Mouse (Mus musculus) myocyte (in vitro differentiated cells): ENCODE data around the gene Tnr.

Experiments
- CEBPB ChIP-seq: IDR thresholded peaks from 2 replicates; pipeline ENCODE4 v1.6.1; 2011; ENCODE audit warnings: mild to moderate bottlenecking, moderate library complexity; ENCODE audit not compliant: poor library complexity, insufficient read depth, severe bottlenecking
- MAX ChIP-seq: IDR thresholded peaks from one replicate; pipeline ENCODE4 v1.6.1; 2011; ENCODE audit warnings: low read depth, mild to moderate bottlenecking, control low read depth
- MYOD1 ChIP-seq, 3 experiments: IDR thresholded peaks; one replicate each; pipeline ENCODE4 v1.6.1; 2011; ENCODE audit warnings: control low read depth in 2 of 3, low read depth in 2 of 3, mild to moderate bottlenecking in 2 of 3, moderate library complexity in 1 of 3; ENCODE audit not compliant: insufficient read length in 2 of 3, control insufficient read depth in 1 of 3
- POLR2A ChIP-seq: IDR thresholded peaks from one replicate; pipeline ENCODE4 v1.6.1; 2011; ENCODE audit warnings: low read depth, mild to moderate bottlenecking, control low read depth, moderate library complexity; ENCODE audit not compliant: insufficient read length
- POLR2AphosphoS2 ChIP-seq: IDR thresholded peaks from one replicate; pipeline ENCODE4 v1.6.1; 2011; ENCODE audit warnings: low read depth, control low read depth; ENCODE audit not compliant: insufficient read length
- TCF12 ChIP-seq: IDR thresholded peaks from one replicate; pipeline ENCODE4 v1.6.1; 2011; ENCODE audit warnings: mild to moderate bottlenecking, control low read depth; ENCODE audit not compliant: poor library complexity, insufficient read depth, severe bottlenecking
- USF1 ChIP-seq: IDR thresholded peaks from one replicate; pipeline ENCODE4 v1.6.1; 2011; ENCODE audit warnings: low read depth, mild to moderate bottlenecking, control low read depth, moderate library complexity

- TF ChIP-seq CEBPB: no peak
- no peak for TF ChIP-seq MYOD1 (IDR thresholded peaks at IDR 0.05; ENCODE audit: control insufficient read depth in 1 of 3, insufficient read length in 2 of 3, low read depth in 2 of 3)
- TF ChIP-seq MAX: no peak
- no peak for TF ChIP-seq POLR2A
- TF ChIP-seq USF1: no peak
- TF ChIP-seq TCF12: no peak
- no peak for TF ChIP-seq POLR2AphosphoS2
Observed at GRCm38 (mm10) chr1:159702038-159702437, 178.5 kb downstream of the Tnr start.
